Mouse (Mus musculus): ENCODE measurements at regions not wholly inside any gene's neighbourhood (a gene's known extent, or its start where the extent isn't known, plus 50 kb on each side); places are given as distances from the start of the nearest gene placed in this dataset.

DNA sequence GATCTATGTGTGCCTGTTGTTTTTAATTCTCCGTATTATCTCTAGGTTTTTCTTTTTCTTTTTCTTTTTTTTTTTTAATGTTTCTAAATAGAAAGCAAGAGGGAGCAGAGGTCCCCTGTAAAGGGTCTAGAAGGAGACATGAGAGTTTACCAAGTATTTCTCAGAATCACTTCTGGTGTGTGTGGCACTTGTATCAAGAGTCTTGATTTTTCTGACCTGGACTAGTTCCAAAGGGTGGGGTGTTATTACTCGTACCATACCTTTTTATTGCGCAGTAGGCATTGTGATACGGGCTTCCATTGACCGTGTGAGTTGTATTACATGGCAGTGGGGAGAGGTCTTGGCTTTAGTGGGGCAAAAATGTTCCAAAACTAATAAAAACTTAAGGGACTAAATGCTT is 63.2 kb upstream of the Bmp6 start:
- DNase-seq (ENCODE audit: low read depth, low spot score), result no peak

DNA sequence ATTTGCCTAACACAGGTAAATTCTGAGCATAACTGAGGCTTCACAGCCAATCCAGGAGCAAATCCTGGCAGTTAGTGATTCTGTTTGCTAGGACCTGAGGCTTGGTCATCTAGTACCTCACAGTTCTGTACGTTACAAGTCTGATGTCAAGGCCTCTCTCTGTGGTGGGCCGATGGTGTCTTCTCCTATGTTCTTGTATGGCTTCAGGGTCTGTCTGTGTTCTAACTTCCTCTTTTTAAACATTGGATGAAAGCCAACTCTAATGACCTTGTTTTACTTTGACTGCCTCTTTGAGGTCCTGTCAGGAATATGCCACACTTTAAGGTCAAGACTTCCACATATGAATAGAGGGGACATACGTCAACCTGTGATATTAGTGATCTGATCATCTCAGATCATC is 56.9 kb upstream of the Bmp6 start:
- no peak for DNase-seq (ENCODE audit: low read depth, low spot score)

DNA sequence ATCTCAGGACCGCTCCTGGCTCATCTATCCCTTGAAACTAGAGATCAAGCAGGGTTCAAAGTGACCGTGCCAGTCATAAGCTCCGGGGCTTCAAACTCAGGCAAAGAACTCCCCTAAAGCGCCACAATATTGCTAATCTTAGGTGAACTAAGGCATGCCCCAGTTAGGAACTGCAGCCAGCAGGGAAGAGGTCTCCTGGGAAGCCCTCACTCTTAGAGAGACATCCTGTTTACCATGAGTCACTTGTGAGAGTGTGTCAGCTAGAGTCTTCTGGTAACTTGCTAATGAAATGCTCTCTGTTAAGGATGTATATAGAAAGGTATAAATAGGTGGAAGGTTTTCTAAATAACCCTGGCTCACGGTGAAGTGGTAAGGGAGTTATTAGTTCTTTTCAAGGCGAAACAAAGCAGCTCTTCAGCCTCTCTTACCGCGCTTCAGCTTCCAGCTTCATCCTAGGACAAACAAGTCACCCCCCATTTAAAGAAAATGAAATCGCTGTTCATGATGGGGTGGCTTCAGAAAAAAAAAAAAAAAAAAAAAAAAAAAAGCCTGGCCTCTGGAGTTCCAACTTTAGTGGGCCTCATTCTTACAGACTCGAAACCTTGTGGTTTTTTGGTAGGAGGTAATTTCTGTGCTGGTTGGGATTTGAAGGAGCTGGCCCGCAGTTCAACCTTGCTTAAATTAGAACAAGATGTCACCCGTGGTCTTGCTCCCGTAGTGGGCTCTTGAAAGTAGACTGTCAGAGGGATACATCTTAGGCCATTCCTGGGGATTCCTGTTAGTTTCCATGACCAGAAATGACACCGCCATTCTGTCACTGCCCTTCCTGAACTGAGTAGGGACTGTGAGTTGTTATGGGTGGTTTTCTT is 56.1 kb upstream of the Bmp6 start:
- DNase-seq (ENCODE audit: low read depth, low spot score), result peak; percentile 74

DNA sequence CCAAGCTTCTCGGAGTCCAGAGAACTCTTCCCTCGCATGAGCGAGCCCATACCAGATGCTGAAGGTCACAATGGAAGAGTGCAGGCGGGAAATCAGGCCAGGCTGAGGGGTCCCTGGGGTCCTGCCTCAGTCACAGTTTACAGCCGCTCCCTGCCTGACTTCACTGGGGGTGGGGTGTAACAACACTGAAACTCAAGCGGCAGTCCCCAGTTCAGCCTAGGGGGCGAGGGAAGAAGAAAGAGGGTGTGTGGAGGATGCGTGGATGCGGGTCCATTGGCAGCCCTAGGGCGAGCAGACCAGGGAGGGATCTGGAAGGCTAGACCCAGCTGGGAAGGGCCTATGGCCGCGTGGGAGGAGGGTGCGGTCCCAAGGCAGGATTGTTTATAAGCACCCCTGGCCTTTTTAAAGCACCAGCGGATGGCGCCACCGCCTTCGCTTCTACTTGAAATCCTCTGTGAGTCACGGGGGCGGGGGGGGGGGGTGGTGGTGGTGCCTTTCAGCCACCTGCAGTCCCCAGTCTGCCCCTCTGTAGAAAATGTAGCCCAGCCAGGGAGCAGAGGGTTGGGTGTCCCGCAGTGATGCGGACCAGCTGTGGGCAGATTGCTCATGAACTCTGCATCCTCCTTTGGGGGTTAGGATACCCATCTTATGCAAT is 54.5 kb upstream of the Bmp6 start:
- peak; percentile 28 for DNase-seq (ENCODE audit: low read depth, low spot score)

- DNase-seq (ENCODE audit: low read depth, low spot score), result no peak
Observed at GRCm38 (mm10) chr13:38291487-38291886, 53.4 kb upstream of the Bmp6 start.
